Mouse (Mus musculus) stomach, postnatal 0 days (tissue): ENCODE data around the gene Gm9918.

Experiments
- CTCF ChIP-seq: IDR thresholded peaks from 2 replicates; pipeline ENCODE4 v1.5.1; 2016; ENCODE audit warnings: antibody characterized with exemption, low read depth, mild to moderate bottlenecking, moderate library complexity
- EP300 ChIP-seq: optimal IDR thresholded peaks from 2 replicates; pipeline ENCODE3; 2016; ENCODE audit warnings: antibody characterized with exemption

- TF ChIP-seq CTCF: no peak
- no peak for TF ChIP-seq EP300
Observed at GRCm38 (mm10) chr15:102279783-102280520, 9.6 kb downstream of the Gm9918 start.
